Mouse (Mus musculus) liver, embryonic 14.5 days (tissue): ENCODE results near the gene Mtus2. TPM values are rescaled to one million over a fixed set of nuclear protein-coding genes. Genes with fewer than 3 reads are reported as not detected.

Experiments
- ATAC-seq: fragments of 200-750 bp; cut with Nextera tagmentation; 2 replicates; pipeline ENCODE4 v1.8.0; 2017; ENCODE audit warnings: moderate number of reproducible peaks, mild to moderate bottlenecking, moderate library complexity; ENCODE audit not compliant: insufficient read depth
- DNase-seq, 3 experiments: peaks; one replicate each; pipeline ENCODE4 v3.0.0-alpha.2; 2012 to 2013; ENCODE audit warnings: low read depth in 3 of 3, low spot score in 3 of 3
- H3K27ac ChIP-seq: fragments of 300-500 bp; sonication (generic); 2 replicates; pipeline ENCODE4 v1.5.1; 2014; ENCODE audit warnings: moderate library complexity, mild to moderate bottlenecking, control low read depth, inconsistent platforms
- H3K27me3 ChIP-seq: fragments of 300-500 bp; sonication (generic); 2 replicates; pipeline ENCODE4 v1.6.1; 2014; ENCODE audit warnings: mild to moderate bottlenecking, low read length, moderate library complexity; ENCODE audit not compliant: control insufficient read depth, insufficient read depth
- H3K36me3 ChIP-seq: fragments of 300-500 bp; sonication (generic); replicated peaks from 2 replicates; pipeline ENCODE4 v1.6.1; 2014; ENCODE audit warnings: low read depth; ENCODE audit not compliant: control insufficient read depth, insufficient read depth
- H3K4me1 ChIP-seq, 2 experiments: fragments of 200-500 bp in 1 of 2; fragments of 300-500 bp in 1 of 2; sonication (generic) in 1 of 2; replicated peaks; 2 replicates each; pipeline ENCODE4 v1.6.1; 2012 to 2014; ENCODE audit warnings: antibody characterized with exemption in 1 of 2, inconsistent platforms in 1 of 2, low read length in 1 of 2; ENCODE audit not compliant: control insufficient read depth in 2 of 2, insufficient read depth in 2 of 2
- H3K4me2 ChIP-seq: fragments of 300-500 bp; sonication (generic); 2 replicates; pipeline ENCODE4 v1.6.1; 2014; ENCODE audit warnings: low read depth, mild to moderate bottlenecking, control low read depth, moderate library complexity
- H3K4me3 ChIP-seq, 2 experiments: fragments of 200-500 bp in 1 of 2; fragments of 300-500 bp in 1 of 2; sonication (generic) in 1 of 2; 2 replicates each; pipeline ENCODE4 v1.5.1; 2012 to 2014; ENCODE audit warnings: low read depth in 2 of 2, low read length in 2 of 2, mild to moderate bottlenecking in 2 of 2, control low read depth in 1 of 2, inconsistent platforms in 1 of 2, moderate library complexity in 1 of 2; ENCODE audit not compliant: insufficient read depth in 1 of 2
- H3K9ac ChIP-seq: fragments of 300-500 bp; sonication (generic); replicated peaks from 2 replicates; pipeline ENCODE4 v1.6.1; 2014; ENCODE audit warnings: mild to moderate bottlenecking, control low read depth, moderate library complexity
- H3K9me3 ChIP-seq: fragments of 300-500 bp; sonication (generic); 2 replicates; pipeline ENCODE4 v1.6.1; 2016; ENCODE audit warnings: low read length, mixed read lengths; ENCODE audit not compliant: control insufficient read depth
- CTCF ChIP-seq: IDR thresholded peaks from 2 replicates; pipeline ENCODE4 v1.5.1; 2016; ENCODE audit warnings: antibody characterized with exemption, low read depth, control low read depth
- EP300 ChIP-seq: IDR thresholded peaks from 2 replicates; pipeline ENCODE4 v1.6.1; 2016; ENCODE audit warnings: antibody characterized with exemption, low read depth
- WGBS: fragments of 180-500 bp; shearing (Covaris S2); extraction: QIAGEN DNeasy Blood & Tissue Kit; methylation state at CpG from one replicate; pipeline ENCODE4 v1.1.7; 2014; ENCODE audit not compliant: insufficient replicate concordance; 5-methylcytosine and 5-hydroxymethylcytosine counted together
- polyA plus RNA-seq, 2 experiments: library from polyadenylated mRNA; depleted of rRNA in 1 of 2; stranded (reverse) in 1 of 2; unstranded in 1 of 2; fragments of >200 nt; fragmentation: Nextera tagmentation in 1 of 2; extraction: Ambion mirVana in 1 of 2; gene quantifications; 2 replicates each; pipeline versions ENCODE4 v1.2.1 to v1.2.3; 2012 to 2014

The Mtus2 gene
- polyA plus RNA-seq, 2 experiments: 0.48 to 0.80 TPM

- Histone ChIP-seq H3K27ac (no peak overlapping the region), H3K4me3 (no peak overlapping the region), H3K9me3 (no peaks in the 10 kb centered on the region), H3K27me3 (no peaks in the 10 kb centered on the region), H3K9ac (no peak overlapping the region), H3K4me2 (no peak overlapping the region), H3K4me1 (no peaks in the 10 kb centered on the region), H3K36me3 (no peaks in the 10 kb centered on the region)
- no peak for TF ChIP-seq CTCF
- no peak for TF ChIP-seq EP300
- ATAC-seq (no peak), DNase-seq (no peak)
- WGBS: 45% methylated on average over 4 of the region's 4 CpGs
Measured at GRCm38 (mm10) chr5:147990289-147990688, 33.2 kb downstream of the Mtus2 start.

- H3K9ac ChIP-seq: no peak overlapping the region
- no peaks in the 10 kb centered on the region for H3K9me3 ChIP-seq
- H3K36me3 ChIP-seq: no peaks in the 10 kb centered on the region
- no peak overlapping the region for H3K27ac ChIP-seq
- no peak overlapping the region for H3K4me2 ChIP-seq
- no peak for ATAC-seq
- H3K4me1 ChIP-seq: no peaks in the 10 kb centered on the region
- TF ChIP-seq EP300: no peak
- no peak for TF ChIP-seq CTCF
- no peak for DNase-seq
- 67% methylated on average over 10 of the region's 10 CpGs for WGBS
- H3K27me3 ChIP-seq: no peaks in the 10 kb centered on the region
- H3K4me3 ChIP-seq: no peak overlapping the region
Measured at GRCm38 (mm10) chr5:147990775-147991174, 33.7 kb downstream of the Mtus2 start.

- ATAC-seq (peak; percentile 45), DNase-seq (peak; percentile 6 to 24 (median 17))
- H3K27ac ChIP-seq: no peak overlapping the region
- no peaks in the 10 kb centered on the region for H3K27me3 ChIP-seq
- H3K4me2 ChIP-seq: no peak overlapping the region
- H3K36me3 ChIP-seq: no peaks in the 10 kb centered on the region
- H3K4me3 ChIP-seq: no peak overlapping the region; a peak in 1 of 4 replicates
- no peak overlapping the region for H3K9ac ChIP-seq
- TF ChIP-seq CTCF (peak; percentile 47; the same call in 1 of the 2 replicates), EP300 (no peak)
- H3K9me3 ChIP-seq: no peaks in the 10 kb centered on the region
- H3K4me1 ChIP-seq: no peaks in the 10 kb centered on the region
- 25% methylated on average over 20 of the region's 20 CpGs for WGBS
Measured at GRCm38 (mm10) chr5:147992581-147993378, 35.7 kb downstream of the Mtus2 start.

- DNase-seq (no peak), ATAC-seq (no peak)
- TF ChIP-seq CTCF (no peak), EP300 (no peak)
- Histone ChIP-seq H3K9ac (no peak overlapping the region), H3K36me3 (no peaks in the 10 kb centered on the region), H3K27ac (no peak overlapping the region), H3K27me3 (no peaks in the 10 kb centered on the region), H3K4me2 (no peak overlapping the region), H3K9me3 (no peaks in the 10 kb centered on the region; the same call in 1 of the 2 replicates), H3K4me3 (no peak overlapping the region), H3K4me1 (no peaks in the 10 kb centered on the region)
- WGBS: 20% methylated on average over 4 of the region's 4 CpGs
Measured at GRCm38 (mm10) chr5:148005263-148005662, 48.1 kb downstream of the Mtus2 start.

- 63% methylated on average over 5 of the region's 5 CpGs for WGBS
- H3K9me3 ChIP-seq: no peaks in the 10 kb centered on the region; the same call in none of the 2 replicates
- H3K4me2 ChIP-seq: no peak overlapping the region
- H3K9ac ChIP-seq: no peak overlapping the region
- TF ChIP-seq EP300 (no peak), CTCF (no peak)
- ATAC-seq: no peak
- no peak overlapping the region for H3K27ac ChIP-seq
- H3K4me1 ChIP-seq: no peaks in the 10 kb centered on the region
- no peak overlapping the region for H3K4me3 ChIP-seq
- no peak for DNase-seq
- H3K27me3 ChIP-seq: no peaks in the 10 kb centered on the region
- no peaks in the 10 kb centered on the region for H3K36me3 ChIP-seq
Measured at GRCm38 (mm10) chr5:148012156-148012555, 55.0 kb downstream of the Mtus2 start.
